Mouse (Mus musculus): ENCODE measurements at regions not wholly inside any gene's neighbourhood (a gene's known extent, or its start where the extent isn't known, plus 50 kb on each side); places are given as distances from the start of the nearest gene placed in this dataset.

DNA sequence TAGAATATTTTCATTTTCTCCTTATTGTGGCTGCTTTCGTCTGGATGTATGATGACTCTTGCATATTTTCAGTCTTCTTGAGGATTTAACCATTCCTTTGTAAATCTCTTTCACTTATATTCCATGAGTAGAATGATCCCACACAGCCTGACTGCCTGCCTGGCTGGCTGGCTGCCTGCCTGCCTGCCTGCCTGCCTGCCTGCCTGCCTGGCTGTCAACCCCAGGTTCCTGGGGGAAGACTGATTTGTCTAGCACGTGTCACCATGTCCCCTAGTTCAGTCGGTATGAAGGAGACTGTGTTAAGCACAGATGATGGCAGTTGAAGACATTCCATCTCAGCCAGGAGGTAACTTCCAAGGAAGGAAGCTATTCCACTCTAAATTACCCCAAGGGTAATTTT lies 370.8 kb downstream of the Nkx6-1 start:
- no peak for TF ChIP-seq EP300 (IDR thresholded peaks at IDR 0.05)
- no peak for TF ChIP-seq CTCF (IDR thresholded peaks at IDR 0.05)
- Histone ChIP-seq H3K27me3 (replicated peaks; ENCODE audit: insufficient read depth, low read length) (no peaks in the 10 kb centered on the region), H3K9me3 (ENCODE audit: low read length) (no peaks in the 10 kb centered on the region), H3K4me1 (ENCODE audit: insufficient read depth, low read depth, low read length) (no peaks in the 10 kb centered on the region), H3K9ac (replicated peaks; ENCODE audit: low read depth) (no peak overlapping the region), H3K4me2 (replicated peaks; ENCODE audit: low read depth, low read length) (no peak overlapping the region), H3K36me3 (ENCODE audit: insufficient read depth, low read length) (no peaks in the 10 kb centered on the region), H3K27ac (ENCODE audit: low read length) (no peak overlapping the region), H3K4me3 (ENCODE audit: low read depth, low read length) (no peak overlapping the region)
- DNase-seq (ENCODE audit: low spot score) (no peak), ATAC-seq (no peak)
- 38% methylated on average over 3 of the region's 3 CpGs for WGBS

DNA sequence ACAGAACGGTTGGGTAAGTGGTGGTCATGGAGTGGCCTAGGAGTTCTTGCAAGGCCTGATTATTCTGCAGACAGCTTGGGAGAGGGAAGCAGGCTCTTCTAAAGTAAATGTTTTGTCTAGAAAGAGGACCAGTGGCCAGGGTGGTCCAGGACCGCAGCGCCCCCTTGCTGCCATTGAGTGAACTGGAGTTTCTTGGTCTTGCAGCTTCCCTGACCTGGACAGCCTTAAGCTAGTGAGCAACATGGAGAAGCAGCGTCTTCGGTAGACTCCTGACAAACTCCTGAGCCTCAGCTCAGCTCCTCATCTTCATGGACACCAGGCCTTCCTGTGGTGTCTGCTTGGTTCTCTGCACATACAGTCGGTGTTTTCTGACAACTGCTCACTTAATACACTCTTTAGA lies 376.4 kb downstream of the Nkx6-1 start:
- H3K36me3 ChIP-seq (ENCODE audit: insufficient read depth, low read length): no peaks in the 10 kb centered on the region
- 56% methylated on average over 6 of the region's 6 CpGs for whole genome bisulfite sequencing
- ATAC-seq (no peak), DNase-seq (ENCODE audit: low spot score) (peak; percentile 18)
- H3K9ac ChIP-seq (replicated peaks; ENCODE audit: low read depth): no peak overlapping the region
- no peaks in the 10 kb centered on the region for H3K4me1 ChIP-seq (ENCODE audit: insufficient read depth, low read depth, low read length)
- no peak overlapping the region for H3K4me3 ChIP-seq (ENCODE audit: low read depth, low read length)
- no peaks in the 10 kb centered on the region for H3K9me3 ChIP-seq (ENCODE audit: low read length)
- H3K4me2 ChIP-seq (replicated peaks; ENCODE audit: low read depth, low read length): no peak overlapping the region
- no peak overlapping the region for H3K27ac ChIP-seq (ENCODE audit: low read length)
- TF ChIP-seq CTCF (IDR thresholded peaks at IDR 0.05) (peak; percentile 60), EP300 (IDR thresholded peaks at IDR 0.05) (no peak)
- H3K27me3 ChIP-seq (replicated peaks; ENCODE audit: insufficient read depth, low read length): no peaks in the 10 kb centered on the region

DNA sequence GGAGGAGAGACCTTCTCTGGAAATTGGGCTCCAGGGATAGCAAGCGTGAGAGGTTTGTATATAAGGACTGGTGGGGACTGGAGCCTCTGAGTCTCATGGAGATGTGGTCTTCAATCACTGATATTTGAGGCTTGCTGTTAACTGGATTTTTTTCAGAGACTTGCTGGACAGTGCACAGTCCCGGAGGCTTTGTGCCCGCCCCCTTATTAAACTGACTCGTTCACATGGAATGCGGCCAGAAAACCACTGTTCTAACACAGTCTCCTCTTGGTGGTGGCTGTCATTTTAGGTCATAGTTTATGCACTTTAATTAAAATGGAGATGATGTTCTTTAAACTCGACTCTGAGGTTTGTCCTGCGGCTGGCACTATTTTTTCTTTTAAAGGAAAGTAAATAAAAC lies 378.9 kb downstream of the Nkx6-1 start:
- H3K4me1 ChIP-seq (ENCODE audit: insufficient read depth, low read depth, low read length): no peaks in the 10 kb centered on the region
- no peak overlapping the region for H3K4me3 ChIP-seq (ENCODE audit: low read depth, low read length)
- H3K9me3 ChIP-seq (ENCODE audit: low read length): no peaks in the 10 kb centered on the region
- TF ChIP-seq CTCF (IDR thresholded peaks at IDR 0.05) (no peak), EP300 (IDR thresholded peaks at IDR 0.05) (no peak)
- H3K4me2 ChIP-seq (replicated peaks; ENCODE audit: low read depth, low read length): no peak overlapping the region
- WGBS: 32% methylated on average over 7 of the region's 7 CpGs
- H3K27ac ChIP-seq (ENCODE audit: low read length): no peak overlapping the region
- H3K36me3 ChIP-seq (ENCODE audit: insufficient read depth, low read length): no peaks in the 10 kb centered on the region
- DNase-seq (ENCODE audit: low spot score) (peak; percentile 6), ATAC-seq (no peak)
- no peaks in the 10 kb centered on the region for H3K27me3 ChIP-seq (replicated peaks; ENCODE audit: insufficient read depth, low read length)
- no peak overlapping the region for H3K9ac ChIP-seq (replicated peaks; ENCODE audit: low read depth)

DNA sequence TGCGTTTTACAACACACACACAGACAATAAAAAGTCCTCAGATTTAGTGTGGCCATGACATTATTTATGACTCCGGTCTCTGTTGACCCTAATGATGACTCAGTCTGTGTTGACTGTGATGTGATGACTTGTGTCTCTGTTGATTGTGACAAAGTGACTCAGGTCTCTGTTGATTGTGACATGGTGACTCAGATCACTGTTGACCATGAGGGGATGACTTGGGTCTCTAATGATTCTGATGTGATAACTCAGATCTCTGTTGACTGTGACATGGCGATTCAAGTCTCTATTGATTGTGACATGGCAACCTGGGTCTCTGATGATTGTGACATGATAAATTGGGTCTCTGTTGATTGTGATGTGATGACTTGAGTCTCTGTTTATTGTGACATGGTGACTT lies 405.0 kb downstream of the Gpat3 start:
- TF ChIP-seq CTCF (IDR thresholded peaks at IDR 0.05) (no peak), EP300 (IDR thresholded peaks at IDR 0.05) (no peak)
- Histone ChIP-seq H3K9ac (replicated peaks; ENCODE audit: low read depth) (no peak overlapping the region), H3K9me3 (ENCODE audit: low read length) (no peaks in the 10 kb centered on the region), H3K36me3 (ENCODE audit: insufficient read depth, low read length) (no peaks in the 10 kb centered on the region), H3K27me3 (replicated peaks; ENCODE audit: insufficient read depth, low read length) (no peaks in the 10 kb centered on the region), H3K4me2 (replicated peaks; ENCODE audit: low read depth, low read length) (no peak overlapping the region), H3K4me1 (ENCODE audit: insufficient read depth, low read depth, low read length) (no peaks in the 10 kb centered on the region), H3K4me3 (ENCODE audit: low read depth, low read length) (no peak overlapping the region), H3K27ac (ENCODE audit: low read length) (no peak overlapping the region)
- no peak for DNase-seq (ENCODE audit: low spot score)
- ATAC-seq: no peak
- WGBS: 79% methylated on average over 3 of the region's 3 CpGs

DNA sequence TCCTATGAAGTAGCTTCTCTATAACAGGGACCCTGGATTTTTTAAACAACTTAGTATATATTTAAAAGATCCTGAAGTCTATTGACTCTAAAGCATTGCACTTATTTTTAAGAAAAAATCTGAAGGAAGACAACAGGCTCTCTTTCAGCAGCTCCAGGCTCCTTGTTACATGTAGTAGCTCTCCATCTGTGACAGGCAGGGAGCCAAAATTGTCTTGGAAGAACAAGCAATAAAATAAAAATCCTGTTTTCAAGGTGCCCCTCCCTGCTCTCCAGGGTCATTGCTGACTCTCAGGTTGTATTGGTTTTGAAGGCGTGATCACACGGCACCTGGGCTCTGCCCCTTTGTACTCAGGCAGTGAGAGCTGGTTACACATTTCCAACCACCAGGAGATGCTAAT lies 397.1 kb downstream of the Gpat3 start:
- no peaks in the 10 kb centered on the region for H3K27me3 ChIP-seq (replicated peaks; ENCODE audit: insufficient read depth, low read length)
- no peak overlapping the region for H3K4me2 ChIP-seq (replicated peaks; ENCODE audit: low read depth, low read length)
- no peaks in the 10 kb centered on the region for H3K4me1 ChIP-seq (ENCODE audit: insufficient read depth, low read depth, low read length)
- no peak overlapping the region for H3K27ac ChIP-seq (ENCODE audit: low read length)
- no peak overlapping the region for H3K4me3 ChIP-seq (ENCODE audit: low read depth, low read length)
- no peak overlapping the region for H3K9ac ChIP-seq (replicated peaks; ENCODE audit: low read depth)
- ATAC-seq: no peak
- H3K36me3 ChIP-seq (ENCODE audit: insufficient read depth, low read length): no peaks in the 10 kb centered on the region
- 63% methylated on average over 2 of the region's 2 CpGs for WGBS
- TF ChIP-seq CTCF (IDR thresholded peaks at IDR 0.05): no peak
- no peak for TF ChIP-seq EP300 (IDR thresholded peaks at IDR 0.05)
- no peaks in the 10 kb centered on the region for H3K9me3 ChIP-seq (ENCODE audit: low read length)
- DNase-seq (ENCODE audit: low spot score): no peak

DNA sequence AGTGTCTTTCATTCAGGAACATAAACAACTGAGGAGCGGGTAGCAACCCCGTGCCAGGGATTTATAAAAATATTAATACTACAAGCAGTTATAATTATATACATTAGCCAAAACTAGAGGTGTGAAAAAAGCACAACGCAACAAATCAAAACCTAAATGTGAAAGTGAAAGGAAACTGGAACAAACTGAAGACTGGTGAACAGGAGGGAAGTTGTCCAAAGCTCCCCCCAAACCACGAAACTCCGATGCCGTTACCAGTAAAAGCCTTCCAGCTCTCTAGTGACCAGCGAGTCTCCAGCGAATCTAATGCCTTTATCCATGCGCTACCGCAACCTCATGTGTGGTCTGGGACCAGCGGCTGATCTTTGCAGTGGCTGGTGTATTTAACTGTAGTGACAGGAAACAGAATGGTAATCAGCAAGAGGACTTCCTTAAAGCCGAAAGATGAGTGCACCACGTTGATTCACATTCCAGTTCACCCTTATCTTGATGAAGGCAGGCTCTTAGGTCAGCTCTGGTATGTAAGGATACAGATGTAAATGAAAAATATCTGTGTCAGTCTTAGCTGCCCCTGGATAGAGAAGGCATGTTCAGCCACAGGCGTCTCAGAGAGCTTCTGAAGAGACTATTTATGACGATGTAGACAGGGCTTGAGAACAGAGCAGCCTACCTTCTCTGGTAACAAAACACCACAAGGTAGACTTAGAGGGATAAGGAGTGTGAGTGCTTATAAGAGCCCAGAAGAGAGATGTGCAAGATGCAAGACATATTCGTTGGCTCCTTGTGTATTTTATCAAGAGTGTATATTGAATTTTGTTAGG lies 394.0 kb downstream of the Gpat3 start:
- TF ChIP-seq EP300 (IDR thresholded peaks at IDR 0.05) (no peak), CTCF (IDR thresholded peaks at IDR 0.05) (no peak)
- Histone ChIP-seq H3K4me1 (ENCODE audit: insufficient read depth, low read depth, low read length) (no peaks in the 10 kb centered on the region), H3K36me3 (ENCODE audit: insufficient read depth, low read length) (no peaks in the 10 kb centered on the region), H3K4me3 (ENCODE audit: low read depth, low read length) (peak overlapping the region; percentile 42), H3K9me3 (ENCODE audit: low read length) (no peaks in the 10 kb centered on the region), H3K4me2 (replicated peaks; ENCODE audit: low read depth, low read length) (peak overlapping the region; percentile 49), H3K27me3 (replicated peaks; ENCODE audit: insufficient read depth, low read length) (no peaks in the 10 kb centered on the region), H3K9ac (replicated peaks; ENCODE audit: low read depth) (no peak overlapping the region), H3K27ac (ENCODE audit: low read length) (no peak overlapping the region)
- 32% methylated on average over 16 of the region's 16 CpGs for WGBS
- ATAC-seq (no peak), DNase-seq (ENCODE audit: low spot score) (peak; percentile 6)

Measured in lung, postnatal 0 days (tissue).